Mouse (Mus musculus) frontal cortex, postnatal 36 days (tissue): ENCODE data around the gene Bcorl1.

Source experiments
- DNase-seq, 2 experiments: peaks; one replicate each; pipeline ENCODE4 v3.0.0; 2022; ENCODE audit warnings: low spot score in 2 of 2

Bcorl1 gene

GRCm38 (mm10) chrX:48341141-48341540 is at the start of gene Bcorl1:
Gene Bcorl1 (plus strand): TSS chrX:48341358.
- DNase-seq = no peak

- no peak for DNase-seq
Observed at GRCm38 (mm10) chrX:48291413-48291812, 49.7 kb upstream of the Bcorl1 start.

- DNase-seq = no peak
Observed at GRCm38 (mm10) chrX:48305356-48305755, 35.8 kb upstream of the Bcorl1 start.

- no peak for DNase-seq
Observed at GRCm38 (mm10) chrX:48310706-48311517, 30.2 kb upstream of the Bcorl1 start.

GRCm38 (mm10) chrX:48311727-48312126 is 29.4 kb upstream of the Bcorl1 start:
- no peak for DNase-seq

GRCm38 (mm10) chrX:48314530-48315079 is 26.6 kb upstream of the Bcorl1 start:
- DNase-seq = peak; percentile 33 to 44

GRCm38 (mm10) chrX:48317444-48317843 is 23.7 kb upstream of the Bcorl1 start:
- DNase-seq = no peak

DNA sequence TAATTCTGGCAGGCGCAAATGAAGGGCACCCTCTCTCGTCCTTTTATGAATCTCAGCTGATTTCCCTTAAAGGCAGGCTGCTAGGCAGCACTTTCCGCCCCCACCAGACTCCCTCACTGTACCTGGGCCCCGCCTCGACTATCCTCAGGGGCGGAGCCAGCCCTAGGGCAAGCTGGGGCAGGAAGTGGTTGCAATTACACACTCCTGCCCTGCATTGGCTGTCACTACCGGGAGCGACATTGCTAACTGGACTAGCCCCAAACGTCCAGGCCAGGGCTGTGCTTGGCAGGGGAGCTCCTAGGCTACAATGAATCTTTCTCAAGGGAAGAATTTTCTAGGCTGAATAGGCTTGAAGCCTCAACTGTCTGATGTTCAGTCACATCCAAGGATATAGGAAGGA is 23.0 kb upstream of the Bcorl1 start:
- no peak for DNase-seq

DNA sequence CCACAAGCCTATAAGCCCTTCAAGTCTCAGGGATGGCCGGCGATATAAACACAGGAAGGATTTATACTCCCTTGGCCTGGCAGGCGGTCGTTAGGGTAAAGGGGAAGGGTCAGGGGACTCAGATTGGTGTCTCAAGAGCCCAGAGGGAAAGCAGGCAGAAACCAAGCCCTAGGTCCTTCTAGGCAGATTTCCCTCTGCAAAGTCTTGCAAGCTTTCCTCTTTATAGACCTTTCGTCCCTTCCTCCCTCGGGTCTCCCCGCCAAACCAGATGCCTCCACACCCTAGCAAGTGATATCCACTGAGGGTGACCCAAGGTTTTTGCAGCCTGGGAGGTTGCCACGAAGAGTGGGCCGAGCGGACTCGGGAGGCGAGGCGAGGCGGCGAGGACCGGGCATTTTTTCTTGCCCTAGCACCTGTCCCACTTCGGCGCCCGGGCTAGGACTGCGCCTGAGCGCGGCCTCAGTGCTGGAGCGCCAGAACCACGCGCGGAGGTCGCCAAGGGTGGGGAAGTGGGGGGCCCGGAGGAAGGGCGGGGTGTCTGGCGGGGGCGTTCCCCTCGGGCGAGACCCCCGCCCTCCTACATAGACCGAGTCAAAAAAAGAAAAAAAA is 613 bp upstream of the Bcorl1 start:
- no peak for DNase-seq

GRCm38 (mm10) chrX:48341621-48342161 is 533 bp downstream of the Bcorl1 start:
- no peak for DNase-seq

DNA sequence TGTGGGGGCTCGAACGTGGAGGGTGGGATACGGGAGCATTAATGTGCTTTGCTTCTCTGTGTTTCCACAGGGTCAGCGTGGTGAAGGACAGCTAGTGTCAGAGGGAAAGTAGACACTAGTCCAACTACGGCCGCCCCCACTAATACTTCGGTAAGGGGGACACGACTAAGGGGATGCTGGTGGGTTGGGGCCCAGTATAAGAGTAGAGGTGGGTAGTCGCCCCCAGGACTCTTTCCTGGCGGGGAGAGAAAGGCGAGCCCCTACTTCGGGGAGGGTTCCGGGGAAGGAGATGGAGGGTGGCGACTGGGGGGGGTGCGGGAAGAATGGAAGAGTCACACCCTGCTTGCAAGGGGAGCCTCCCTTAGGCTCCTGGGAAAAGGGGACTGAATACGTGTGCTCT is 1.6 kb downstream of the Bcorl1 start:
- DNase-seq = no peak

- DNase-seq = peak; percentile 82 to 90
Observed at GRCm38 (mm10) chrX:48343461-48343952, 2.3 kb downstream of the Bcorl1 start.

DNA sequence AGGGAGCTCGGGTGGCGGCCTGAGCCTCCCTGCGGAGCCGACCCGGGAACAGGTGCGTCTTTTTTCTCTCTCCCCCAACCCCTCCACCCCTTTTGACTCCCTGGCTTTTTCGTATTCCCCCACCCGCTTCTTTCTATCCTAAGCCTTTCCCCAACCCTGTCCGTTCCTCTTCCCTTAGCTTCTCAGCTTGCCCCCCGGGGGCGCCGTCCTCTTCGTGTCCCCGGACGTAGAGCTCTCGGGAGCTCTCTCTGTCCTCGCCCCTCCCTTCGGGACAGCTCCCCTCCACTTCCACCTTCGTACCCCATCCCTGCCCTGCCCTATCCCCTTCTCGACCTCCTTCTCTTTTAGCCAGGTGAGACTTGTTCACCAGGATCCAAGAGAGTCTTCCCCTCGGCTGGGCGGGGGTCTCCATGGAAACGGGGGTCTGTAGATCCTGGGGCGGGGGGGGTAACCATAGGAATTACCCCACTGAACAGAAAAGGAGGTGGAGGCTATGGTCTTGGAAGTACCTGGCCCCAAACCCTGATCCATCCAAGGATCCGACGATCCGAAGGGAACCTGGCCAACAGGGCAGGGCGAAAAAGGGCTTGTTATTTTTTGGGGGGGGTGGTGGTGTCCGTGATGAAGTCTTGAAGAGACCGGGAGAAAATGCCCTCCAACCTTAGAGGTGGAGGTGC is 2.9 kb downstream of the Bcorl1 start:
- no peak for DNase-seq

DNA sequence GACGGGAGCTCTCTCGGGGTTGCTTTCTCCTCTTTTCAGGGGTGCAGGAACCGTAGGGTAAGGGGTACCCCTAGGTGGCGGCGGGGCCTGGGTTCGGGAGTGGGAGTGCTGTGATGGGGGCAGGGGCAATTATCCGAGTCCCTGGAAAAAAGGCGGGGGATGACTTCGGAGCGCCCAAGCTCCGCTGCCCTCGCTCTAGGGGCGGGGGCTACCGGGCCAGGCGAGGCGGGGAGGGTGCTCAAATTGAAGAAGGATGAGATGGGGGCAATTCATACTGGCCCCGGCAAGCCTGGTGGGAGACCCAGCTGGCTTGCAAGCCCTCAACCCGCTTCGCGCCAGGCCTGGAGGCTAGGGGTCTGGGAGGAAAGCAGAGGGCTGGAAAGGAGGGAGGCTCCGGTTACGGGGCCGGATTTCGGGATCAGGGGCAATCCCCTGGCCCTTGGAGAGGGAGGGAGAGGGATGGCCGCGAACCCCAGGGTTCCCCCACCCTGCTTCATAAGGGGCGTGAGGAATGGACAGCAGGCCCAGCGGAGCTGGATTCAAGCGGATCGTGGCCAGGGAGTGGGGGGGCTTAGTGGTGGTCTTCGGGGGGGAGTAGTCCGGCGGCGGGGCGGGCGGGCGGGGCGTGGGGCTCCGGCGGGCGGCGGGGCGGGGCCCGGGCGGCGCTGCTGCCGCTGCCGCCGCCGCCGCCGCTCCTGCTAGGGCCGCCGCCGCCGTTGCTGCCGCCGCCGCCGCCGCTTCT is 3.7 kb downstream of the Bcorl1 start:
- no peak for DNase-seq

DNA sequence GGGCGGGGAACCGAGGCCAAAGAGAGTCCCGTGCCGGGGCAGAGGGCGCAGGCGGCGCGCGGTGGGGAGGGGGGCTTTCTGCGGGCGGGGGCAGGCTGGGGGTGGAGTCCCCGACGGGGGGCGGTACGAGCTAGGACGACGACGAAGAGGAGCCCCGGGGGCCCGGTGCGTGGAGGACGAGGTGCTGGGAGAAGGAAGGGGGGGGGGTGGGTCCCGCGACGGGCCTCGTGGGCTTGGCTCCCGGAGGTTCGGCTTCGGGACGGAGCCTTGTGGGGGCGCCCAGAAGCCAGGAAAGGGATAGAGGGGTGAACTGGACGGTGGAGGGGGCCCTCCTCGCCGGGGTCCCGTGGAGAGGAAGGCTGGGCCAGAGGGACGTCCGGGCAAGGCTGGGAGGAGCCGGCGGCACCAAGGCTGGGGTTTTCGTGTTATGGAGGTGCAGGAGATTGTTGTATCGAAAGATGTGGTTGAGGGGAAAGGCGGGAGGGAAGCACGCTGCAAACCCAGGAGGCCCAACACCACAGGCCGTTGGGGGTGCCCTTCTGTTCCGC is 4.3 kb downstream of the Bcorl1 start:
- no peak for DNase-seq

DNA sequence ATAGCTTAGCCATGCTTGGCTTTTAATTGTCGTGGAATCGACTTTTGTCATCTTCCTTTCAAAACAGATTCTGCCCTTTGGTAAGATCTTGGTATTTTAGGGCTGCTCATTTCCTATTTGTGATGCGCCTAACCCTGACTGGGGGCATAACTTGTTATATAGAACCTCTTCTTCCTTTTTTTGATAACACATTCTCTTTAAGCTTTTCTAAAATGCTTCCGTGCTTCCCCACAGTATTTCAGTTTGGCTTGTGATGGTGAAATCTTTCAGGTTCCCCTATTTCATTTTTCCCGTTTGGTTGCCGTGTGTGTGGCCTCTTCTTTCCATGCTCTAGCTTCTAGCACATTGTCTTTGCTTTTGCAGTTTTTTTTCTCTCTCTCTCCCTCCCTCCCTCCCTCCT is 14.2 kb downstream of the Bcorl1 start:
- DNase-seq = no peak

GRCm38 (mm10) chrX:48365836-48366577 is 24.8 kb downstream of the Bcorl1 start:
- DNase-seq = no peak

DNA sequence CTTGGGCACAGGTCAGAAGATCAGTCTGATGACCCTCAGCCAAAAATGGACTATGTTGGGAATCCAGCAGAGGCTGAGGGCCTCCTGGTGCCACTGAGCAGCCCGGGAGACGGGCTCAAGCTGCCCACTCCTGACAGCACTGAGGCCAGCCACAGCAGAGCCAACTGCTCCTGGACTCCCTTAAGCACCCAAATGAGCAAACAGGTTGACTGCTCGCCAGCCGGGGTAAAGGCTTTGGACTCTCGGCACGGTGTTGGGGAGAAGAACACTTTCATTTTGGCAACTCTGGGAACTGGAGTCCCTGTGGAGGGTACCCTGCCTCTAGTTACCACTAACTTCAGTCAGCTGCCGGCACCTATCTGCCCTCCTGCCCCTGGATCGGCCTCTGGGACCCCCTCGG is 26.7 kb downstream of the Bcorl1 start:
- DNase-seq = no peak

- peak; percentile 16 to 17 for DNase-seq
Observed at GRCm38 (mm10) chrX:48383643-48384042, 42.5 kb downstream of the Bcorl1 start.

DNA sequence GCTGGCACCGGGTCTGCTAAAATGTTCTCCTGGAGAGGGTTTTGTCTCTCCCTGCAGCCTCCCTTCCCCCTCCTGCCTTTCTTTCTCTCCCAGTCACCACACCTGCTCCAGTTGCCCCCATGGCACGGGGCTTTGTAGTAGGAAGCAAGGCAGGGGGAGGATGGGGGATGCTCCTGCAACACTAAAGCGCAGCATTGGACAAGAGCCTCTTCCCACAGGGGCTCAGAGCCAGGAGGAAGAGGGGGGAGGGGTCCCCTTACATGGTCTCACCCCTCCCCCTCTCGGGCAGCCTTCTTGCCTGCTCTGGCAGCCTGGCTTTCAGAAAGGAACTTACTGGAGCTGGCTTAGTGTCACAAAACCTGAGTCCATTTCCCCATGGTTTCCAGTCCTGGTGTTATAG is 44.8 kb downstream of the Bcorl1 start:
- no peak for DNase-seq
